Mouse (Mus musculus) C2C12 (cell line): Measurements from ENCODE around the gene Scn4a.

Source experiments
- CTCF ChIP-seq: IDR thresholded peaks from one replicate; pipeline ENCODE4 v1.5.1; 2011; ENCODE audit not compliant: control insufficient read depth, insufficient read depth, insufficient read length
- MYOD1 ChIP-seq: IDR thresholded peaks from one replicate; pipeline ENCODE4 v1.6.1; 2011; ENCODE audit warnings: low read depth; ENCODE audit not compliant: control insufficient read depth, insufficient read length

GRCm38 (mm10) chr11:106365366-106365765, 12.3 kb upstream of the Scn4a start, which contains the start of gene Prr29:
- TF ChIP-seq CTCF: no peak
- TF ChIP-seq MYOD1: no peak
